Mouse (Mus musculus) CD4-positive naive resting alpha-beta T cell, adult 57 days (primary cell): ENCODE data around the gene Gm4340. TPM values are rescaled to one million over a fixed set of nuclear protein-coding genes. Genes with fewer than 3 reads are reported as not detected.

Experiments used
- total RNA-seq: library from RNA; stranded (reverse); gene quantifications from one replicate; pipeline ENCODE4 v1.2.4, GENCODE M21; 2023

Gene Gm4340
- not detected for total RNA-seq

DNA sequence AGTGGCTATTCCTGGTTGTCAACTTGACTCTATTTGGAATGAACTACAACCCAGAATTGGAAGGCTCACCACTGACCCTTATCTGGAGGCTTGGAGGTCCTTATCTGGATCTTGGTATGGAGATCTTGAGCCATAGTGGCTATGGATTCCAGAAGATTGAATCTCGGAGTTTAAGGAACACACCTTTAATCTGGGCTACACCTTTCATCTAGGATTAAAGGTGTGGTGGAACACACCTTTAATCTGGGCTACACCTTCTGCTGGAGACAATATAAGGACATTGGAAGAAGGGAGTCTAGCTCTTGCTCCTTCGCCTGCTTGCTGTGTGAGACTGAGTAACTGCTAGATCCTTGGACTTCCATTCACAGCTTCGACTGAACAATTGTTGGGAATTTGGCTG lies at the start of gene Gm4340:
Gm4340 (plus strand) TSS at position 301 of the 400 bp plus-strand sequence.

DNA sequence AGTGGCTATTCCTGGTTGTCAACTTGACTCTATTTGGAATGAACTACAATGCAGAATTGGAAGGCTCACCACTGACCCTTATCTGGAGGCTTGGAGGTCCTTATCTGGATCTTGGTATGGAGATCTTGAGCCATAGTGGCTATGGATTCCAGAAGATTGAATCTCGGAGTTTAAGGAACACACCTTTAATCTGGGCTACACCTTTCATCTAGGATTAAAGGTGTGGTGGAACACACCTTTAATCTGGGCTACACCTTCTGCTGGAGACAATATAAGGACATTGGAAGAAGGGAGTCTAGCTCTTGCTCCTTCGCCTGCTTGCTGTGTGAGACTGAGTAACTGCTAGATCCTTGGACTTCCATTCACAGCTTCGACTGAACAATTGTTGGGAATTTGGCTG lies 42.6 kb upstream of the Gm4340 start, which contains the start of gene Gm6763:
Gm6763 (plus strand) TSS at position 301 of the 400 bp plus-strand sequence.

DNA sequence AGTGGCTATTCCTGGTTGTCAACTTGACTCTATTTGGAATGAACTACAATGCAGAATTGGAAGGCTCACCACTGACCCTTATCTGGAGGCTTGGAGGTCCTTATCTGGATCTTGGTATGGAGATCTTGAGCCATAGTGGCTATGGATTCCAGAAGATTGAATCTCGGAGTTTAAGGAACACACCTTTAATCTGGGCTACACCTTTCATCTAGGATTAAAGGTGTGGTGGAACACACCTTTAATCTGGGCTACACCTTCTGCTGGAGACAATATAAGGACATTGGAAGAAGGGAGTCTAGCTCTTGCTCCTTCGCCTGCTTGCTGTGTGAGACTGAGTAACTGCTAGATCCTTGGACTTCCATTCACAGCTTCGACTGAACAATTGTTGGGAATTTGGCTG lies 34.1 kb upstream of the Gm4340 start, which contains the start of gene Gm8764:
Gm8764 (plus strand) TSS at position 301 of the 400 bp plus-strand sequence.

DNA sequence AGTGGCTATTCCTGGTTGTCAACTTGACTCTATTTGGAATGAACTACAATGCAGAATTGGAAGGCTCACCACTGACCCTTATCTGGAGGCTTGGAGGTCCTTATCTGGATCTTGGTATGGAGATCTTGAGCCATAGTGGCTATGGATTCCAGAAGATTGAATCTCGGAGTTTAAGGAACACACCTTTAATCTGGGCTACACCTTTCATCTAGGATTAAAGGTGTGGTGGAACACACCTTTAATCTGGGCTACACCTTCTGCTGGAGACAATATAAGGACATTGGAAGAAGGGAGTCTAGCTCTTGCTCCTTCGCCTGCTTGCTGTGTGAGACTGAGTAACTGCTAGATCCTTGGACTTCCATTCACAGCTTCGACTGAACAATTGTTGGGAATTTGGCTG lies 25.6 kb upstream of the Gm4340 start, which contains the start of gene Gm21304:
Gm21304 (plus strand) TSS at position 301 of the 400 bp plus-strand sequence.

DNA sequence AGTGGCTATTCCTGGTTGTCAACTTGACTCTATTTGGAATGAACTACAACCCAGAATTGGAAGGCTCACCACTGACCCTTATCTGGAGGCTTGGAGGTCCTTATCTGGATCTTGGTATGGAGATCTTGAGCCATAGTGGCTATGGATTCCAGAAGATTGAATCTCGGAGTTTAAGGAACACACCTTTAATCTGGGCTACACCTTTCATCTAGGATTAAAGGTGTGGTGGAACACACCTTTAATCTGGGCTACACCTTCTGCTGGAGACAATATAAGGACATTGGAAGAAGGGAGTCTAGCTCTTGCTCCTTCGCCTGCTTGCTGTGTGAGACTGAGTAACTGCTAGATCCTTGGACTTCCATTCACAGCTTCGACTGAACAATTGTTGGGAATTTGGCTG lies 17.1 kb upstream of the Gm4340 start, which contains the start of gene Gm21312:
Gm21312 (plus strand) TSS at position 301 of the 400 bp plus-strand sequence.

DNA sequence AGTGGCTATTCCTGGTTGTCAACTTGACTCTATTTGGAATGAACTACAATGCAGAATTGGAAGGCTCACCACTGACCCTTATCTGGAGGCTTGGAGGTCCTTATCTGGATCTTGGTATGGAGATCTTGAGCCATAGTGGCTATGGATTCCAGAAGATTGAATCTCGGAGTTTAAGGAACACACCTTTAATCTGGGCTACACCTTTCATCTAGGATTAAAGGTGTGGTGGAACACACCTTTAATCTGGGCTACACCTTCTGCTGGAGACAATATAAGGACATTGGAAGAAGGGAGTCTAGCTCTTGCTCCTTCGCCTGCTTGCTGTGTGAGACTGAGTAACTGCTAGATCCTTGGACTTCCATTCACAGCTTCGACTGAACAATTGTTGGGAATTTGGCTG lies 8.6 kb upstream of the Gm4340 start, which contains the start of gene Gm20765:
Gm20765 (plus strand) TSS at position 301 of the 400 bp plus-strand sequence.

Other genes with a start within 250 kb of the Gm4340 start
- not detected for gene Gm21293, start 51.1 kb upstream of the Gm4340 start, total RNA-seq
- gene Gm6763, start 42.5 kb upstream of the Gm4340 start, total RNA-seq = not detected
- not detected for gene Gm8764, start 34.0 kb upstream of the Gm4340 start, total RNA-seq
- gene Gm21304, start 25.5 kb upstream of the Gm4340 start, total RNA-seq = not detected
- not detected for gene Gm21312, start 17.0 kb upstream of the Gm4340 start, total RNA-seq
- gene Gm20765, start 8.5 kb upstream of the Gm4340 start, total RNA-seq = not detected